Mouse (Mus musculus) testis, adult 10 weeks (tissue): ENCODE results near the gene Tas2r102. TPM values are rescaled to one million over a fixed set of nuclear protein-coding genes. Genes with fewer than 3 reads are reported as not detected.

Source experiments
- polyA plus RNA-seq: library from polyadenylated mRNA; stranded (reverse); fragments of 350-450 nt; fragmentation: Illumina TruSeq; extraction: RNeasy Lipid Tissue Mini Kit (QIAGEN cat#74804); gene quantifications from one replicate; pipeline ENCODE4 v1.2.3, GENCODE M21; 2014; ENCODE audit warnings: low read depth, low replicate concordance

Tas2r102 gene
- polyA plus RNA-seq: not detected

GRCm38 (mm10) chr6:132761831-132762230 lies at the start of gene Tas2r102:
TSS of gene Tas2r102 (plus strand) at chr6:132762131.

GRCm38 (mm10) chr6:132737935-132738334 lies 24.0 kb upstream of the Tas2r102 start, which contains the start of gene Tas2r115:
TSS of gene Tas2r115 (minus strand) at chr6:132738035.

GRCm38 (mm10) chr6:132754430-132754829 lies 7.5 kb upstream of the Tas2r102 start, which contains the start of gene Tas2r124:
TSS of gene Tas2r124 (plus strand) at chr6:132754730.

GRCm38 (mm10) chr6:132778062-132778461 lies 16.1 kb downstream of the Tas2r102 start, which contains the start of gene Tas2r136:
TSS of gene Tas2r136 (minus strand) at chr6:132778162.

GRCm38 (mm10) chr6:132802518-132802917 lies 40.6 kb downstream of the Tas2r102 start, which contains the start of gene Tas2r117:
TSS of gene Tas2r117 (plus strand) at chr6:132802818.

Other genes with a start within 250 kb of the Tas2r102 start
- not detected for gene Prh1, start 192.3 kb upstream of the Tas2r102 start, polyA plus RNA-seq
- not detected for gene Prp2, start 166.2 kb upstream of the Tas2r102 start, polyA plus RNA-seq
- not detected for gene A630073D07Rik, start 110.6 kb upstream of the Tas2r102 start, polyA plus RNA-seq
- gene Tas2r120, start 105.2 kb upstream of the Tas2r102 start, polyA plus RNA-seq: not detected
- not detected for gene Tas2r121, start 61.1 kb upstream of the Tas2r102 start, polyA plus RNA-seq
- not detected for gene Tas2r122, start 50.2 kb upstream of the Tas2r102 start, polyA plus RNA-seq
- gene Tas2r115, start 24.1 kb upstream of the Tas2r102 start, polyA plus RNA-seq: not detected
- gene Tas2r124, start 7.4 kb upstream of the Tas2r102 start, polyA plus RNA-seq: not detected
- gene Tas2r136, start 16.0 kb downstream of the Tas2r102 start, polyA plus RNA-seq: not detected
- gene Tas2r117, start 40.7 kb downstream of the Tas2r102 start, polyA plus RNA-seq: not detected
- not detected for gene Tas2r123, start 85.0 kb downstream of the Tas2r102 start, polyA plus RNA-seq
- not detected for gene Tas2r116, start 93.3 kb downstream of the Tas2r102 start, polyA plus RNA-seq
- gene Tas2r110, start 105.9 kb downstream of the Tas2r102 start, polyA plus RNA-seq: not detected
- gene Tas2r113, start 130.9 kb downstream of the Tas2r102 start, polyA plus RNA-seq: not detected
- gene Tas2r125, start 147.5 kb downstream of the Tas2r102 start, polyA plus RNA-seq: 0.39 TPM
- gene Tas2r129, start 189.0 kb downstream of the Tas2r102 start, polyA plus RNA-seq: not detected
- not detected for gene Tas2r131, start 195.8 kb downstream of the Tas2r102 start, polyA plus RNA-seq
- not detected for gene Tas2r109, start 218.8 kb downstream of the Tas2r102 start, polyA plus RNA-seq